ENCODE assay signal across 9 mouse cellular contexts in genomic region chr11:82684676-82685075, GRCm38 (mm10).
A peak's percentile ranks its signal among the peaks of the same experiment; 100 is the strongest.
DNase-seq lines count a peak whose midpoint lies in the region; ATAC-seq lines count a peak whose summit lies in the region.
"Had no signal": no experiment of that assay in that cellular context is flagged by ENCODE, and none has a peak within 500 bp of the region (broad histone marks: within the 10 kb centered on the region; RNA-seq: fewer than 3 reads in every experiment).

No protein-coding gene starts in this region.

- no peak overlapping the region for H3K27ac ChIP-seq in heart, embryonic 10.5 days
- no peak overlapping the region for H3K27ac ChIP-seq in forebrain, embryonic 15.5 days (replicated peaks)
- 0 out of 2 replicates have a peak overlapping the region, but pooled peaks have one; percentile 22 for H3K27ac ChIP-seq in intestine, embryonic 15.5 days
- no peak overlapping the region for H3K27ac ChIP-seq in stomach, embryonic 16.5 days (ENCODE audit: low read length)
- H3K27ac ChIP-seq: limb, embryonic 12.5 days had no signal

- 90% methylated on average over 6 of the region's 6 CpGs for WGBS in heart, embryonic 10.5 days
- WGBS in forebrain, embryonic 15.5 days: 40% methylated on average over 6 of the region's 6 CpGs
- WGBS in intestine, embryonic 15.5 days: 35% methylated on average over 6 of the region's 6 CpGs
- WGBS in stomach, embryonic 16.5 days: 42% methylated on average over 6 of the region's 6 CpGs

- H3K4me3 ChIP-seq in heart, embryonic 10.5 days: no peak overlapping the region
- no peak overlapping the region for H3K4me3 ChIP-seq in forebrain, embryonic 15.5 days
- no peak overlapping the region for H3K4me3 ChIP-seq in intestine, embryonic 15.5 days (replicated peaks)
- no peak overlapping the region for H3K4me3 ChIP-seq in stomach, embryonic 16.5 days (replicated peaks; ENCODE audit: low read length)
- H3K4me3 ChIP-seq: limb, embryonic 12.5 days had no signal

- H3K27me3 ChIP-seq in heart, embryonic 10.5 days (ENCODE audit: insufficient read depth, poor library complexity, severe bottlenecking): peaks cover 32% of the 10 kb centered on the region
- H3K27me3 ChIP-seq in forebrain, embryonic 15.5 days: no peaks in the 10 kb centered on the region
- H3K27me3 ChIP-seq in intestine, embryonic 15.5 days (replicated peaks): no peaks in the 10 kb centered on the region
- H3K27me3 ChIP-seq in stomach, embryonic 16.5 days (ENCODE audit: control insufficient read depth, insufficient read depth, low read length): no peaks in the 10 kb centered on the region; the same call in 1 of the 2 replicates

- H3K4me1 ChIP-seq in heart, embryonic 10.5 days: no peaks in the 10 kb centered on the region
- peaks cover 16% of the 10 kb centered on the region for H3K4me1 ChIP-seq in forebrain, embryonic 15.5 days
- H3K4me1 ChIP-seq in intestine, embryonic 15.5 days (replicated peaks): peaks cover 12% of the 10 kb centered on the region
- no peaks in the 10 kb centered on the region; the same call in 1 of the 2 replicates for H3K4me1 ChIP-seq in stomach, embryonic 16.5 days (ENCODE audit: control insufficient read depth, insufficient read depth, low read length)
- H3K4me1 ChIP-seq: limb, embryonic 12.5 days had no signal

- intact Hi-C loops in left cerebral cortex, postnatal 36 days (cut with DNase I): loop anchor here (5.0 to 10.0 kb wide), 2 partner anchors 297 to 450 kb away; partner anchors contain the start of gene Tmem132e

- H3K9me3 ChIP-seq in heart, embryonic 10.5 days: no peaks in the 10 kb centered on the region
- no peaks in the 10 kb centered on the region for H3K9me3 ChIP-seq in forebrain, embryonic 15.5 days
- no peaks in the 10 kb centered on the region for H3K9me3 ChIP-seq in intestine, embryonic 15.5 days
- H3K9me3 ChIP-seq in stomach, embryonic 16.5 days (replicated peaks; ENCODE audit: control insufficient read depth, low read length): no peaks in the 10 kb centered on the region
- H3K9me3 ChIP-seq: limb, embryonic 12.5 days had no signal

- no peak overlapping the region for H3K4me2 ChIP-seq in forebrain, embryonic 15.5 days (replicated peaks)
- no peak overlapping the region for H3K4me2 ChIP-seq in intestine, embryonic 15.5 days (replicated peaks)
- H3K4me2 ChIP-seq in stomach, embryonic 16.5 days (ENCODE audit: low read depth, low read length): no peak overlapping the region
- H3K4me2 ChIP-seq: limb, embryonic 12.5 days had no signal

- peak; percentile 73 for ATAC-seq in forebrain, embryonic 15.5 days (replicated peaks)
- ATAC-seq in intestine, embryonic 15.5 days: peak; percentile 56; the same call in 1 of the 2 replicates
- ATAC-seq in stomach, embryonic 16.5 days (ENCODE audit: insufficient read depth, low FRiP score): peak; percentile 66; the same call in 1 of the 2 replicates

- H3K36me3 ChIP-seq in heart, embryonic 10.5 days: no peaks in the 10 kb centered on the region
- no peaks in the 10 kb centered on the region for H3K36me3 ChIP-seq in forebrain, embryonic 15.5 days
- no peaks in the 10 kb centered on the region for H3K36me3 ChIP-seq in intestine, embryonic 15.5 days
- no peaks in the 10 kb centered on the region for H3K36me3 ChIP-seq in stomach, embryonic 16.5 days (ENCODE audit: control insufficient read depth, insufficient read depth, low read length)
- H3K36me3 ChIP-seq: limb, embryonic 12.5 days had no signal

- H3K9ac ChIP-seq in forebrain, embryonic 15.5 days (replicated peaks): no peak overlapping the region
- H3K9ac ChIP-seq in intestine, embryonic 15.5 days: no peak overlapping the region
- H3K9ac ChIP-seq in stomach, embryonic 16.5 days (ENCODE audit: low read length): no peak overlapping the region
- H3K9ac ChIP-seq: limb, embryonic 12.5 days had no signal

- DNase-seq in heart, adult 11 months: peak; percentile 93
- DNase-seq in heart, embryonic 10.5 days (ENCODE audit: low spot score): no peak
- DNase-seq in adrenal gland, adult 2 months: peak; percentile 20
- peak; percentile 54 to 55 for DNase-seq in left cerebral cortex, postnatal 36 days (ENCODE audit: low spot score in 2 of 2)
- DNase-seq in thymus, postnatal 14 days: no peak

Comparison
In these comparisons a context has a peak if more than half of its experiments do, and no peak if none do; other contexts are left out.
1. DNase-seq: peak in heart, adult 11 months (single experiment), adrenal gland, adult 2 months (single experiment) and left cerebral cortex, postnatal 36 days (2 of 2); none in heart, embryonic 10.5 days (single experiment) and thymus, postnatal 14 days (single experiment).
2. Peak in every context shown above with its lines, with median percentiles within 50 percentile points of each other: ATAC-seq.